Mouse (Mus musculus): ENCODE results near the gene Dnah6.

DNA sequence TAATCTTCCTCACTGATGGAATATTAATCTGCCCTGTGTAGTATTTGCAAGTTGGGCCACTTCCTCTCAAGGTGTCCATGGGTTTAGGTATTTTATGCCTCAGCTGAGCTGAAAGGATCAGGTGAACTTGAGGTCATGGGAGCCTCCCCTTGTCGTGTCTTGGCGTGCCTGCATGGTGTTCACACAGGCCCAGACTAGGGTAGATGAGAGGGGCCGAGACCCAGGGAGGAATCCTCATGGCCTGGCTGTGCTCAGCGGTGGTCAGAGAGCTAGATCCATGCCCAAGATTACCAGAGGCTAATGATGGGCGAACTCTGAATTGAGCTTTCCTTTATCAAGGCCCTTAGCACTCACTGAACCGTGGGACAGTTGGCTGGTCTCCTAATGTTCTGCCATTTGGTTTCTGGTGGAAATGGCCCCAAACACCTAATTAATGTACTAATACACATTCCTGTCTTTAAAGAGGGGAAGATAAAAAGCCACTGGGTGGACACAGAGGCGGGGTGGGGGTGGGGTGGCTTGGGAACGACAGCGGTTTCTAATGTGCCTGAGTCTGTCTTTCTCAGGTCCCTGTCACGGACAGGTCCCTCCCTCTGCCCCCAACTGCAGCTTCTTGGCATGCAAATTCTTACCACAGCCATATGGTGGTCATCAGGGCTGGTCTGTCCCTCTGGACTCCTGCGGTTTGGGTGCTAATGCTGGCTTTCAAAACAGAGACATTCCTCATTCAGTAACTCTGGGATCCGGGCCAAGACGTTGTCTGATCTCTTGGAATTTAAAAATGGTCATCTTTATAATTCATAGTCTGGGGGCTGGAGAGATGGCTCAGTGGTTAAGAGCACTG is 206.9 kb downstream of the Dnah6 start:
- TF ChIP-seq CTCF (IDR thresholded peaks at IDR 0.05; ENCODE audit: borderline replicate concordance, insufficient read depth, low read depth, low read length) (no peak), POLR2A (IDR thresholded peaks at IDR 0.05; ENCODE audit: borderline replicate concordance, insufficient read depth, low read length) (no peak)

Measured in cerebellum, adult 2 months (tissue).